ENCODE assay signal across 16 mouse cellular contexts in the genomic region with DNA sequence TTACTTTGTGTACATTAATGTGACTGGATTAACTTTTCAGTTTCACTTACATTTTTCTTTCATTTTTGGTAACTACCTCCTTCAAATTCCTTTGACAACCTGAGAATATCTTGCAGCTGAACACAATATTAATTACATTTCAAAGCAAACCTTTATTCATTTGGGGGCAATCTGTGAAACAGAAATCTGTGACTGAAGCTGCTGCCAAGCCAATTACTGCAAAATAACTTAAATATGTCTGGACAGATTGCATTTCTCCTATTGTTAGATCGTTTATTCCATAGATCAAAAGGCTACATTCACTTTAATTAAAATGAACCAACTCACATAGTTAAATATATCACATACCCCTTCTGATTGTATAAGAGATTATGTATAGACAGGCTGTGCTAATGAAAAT.
"Had no signal": no experiment of that assay in that cellular context is flagged by ENCODE, and none has a peak within 500 bp of the region (broad histone marks: within the 10 kb centered on the region; RNA-seq: fewer than 3 reads in every experiment).

No protein-coding gene starts in this region.

- H3K27ac ChIP-seq: neural tube, embryonic 13.5 days; neural tube, embryonic 15.5 days; stomach, embryonic 15.5 days; stomach, postnatal 0 days had no signal

- H3K27me3 ChIP-seq: neural tube, embryonic 13.5 days; neural tube, embryonic 15.5 days; stomach, embryonic 15.5 days had no signal

- H3K9me3 ChIP-seq: neural tube, embryonic 13.5 days; neural tube, embryonic 15.5 days; stomach, embryonic 15.5 days had no signal

- DNase-seq: retina, postnatal 1 day; right cerebral cortex, adult 18-20 months; right cerebral cortex, postnatal 14 days; right cerebral cortex, postnatal 25 days; right cerebral cortex, postnatal 4 days; spleen, adult 18-20 months; thymus, adult 18-20 months; thymus, adult 2 months; thymus, postnatal 14 days; thymus, postnatal 25 days; thymus, postnatal 36 days; thymus, postnatal 4 days had no signal

- H3K4me2 ChIP-seq: neural tube, embryonic 13.5 days; neural tube, embryonic 15.5 days; stomach, embryonic 15.5 days had no signal

- H3K9ac ChIP-seq: neural tube, embryonic 13.5 days; neural tube, embryonic 15.5 days; stomach, embryonic 15.5 days had no signal

- H3K4me1 ChIP-seq: neural tube, embryonic 13.5 days; neural tube, embryonic 15.5 days; stomach, embryonic 15.5 days had no signal

- H3K36me3 ChIP-seq: neural tube, embryonic 13.5 days; neural tube, embryonic 15.5 days; stomach, embryonic 15.5 days had no signal

- H3K4me3 ChIP-seq: neural tube, embryonic 13.5 days; neural tube, embryonic 15.5 days; stomach, embryonic 15.5 days had no signal
